Mouse (Mus musculus): ENCODE measurements around the gene Xntrpc.
"Not testable (repeated sequence)": the region's sequence is repeated elsewhere in the genome, so short reads cannot be mapped to it uniquely, and the experiment has no call there.

The Xntrpc gene

DNA sequence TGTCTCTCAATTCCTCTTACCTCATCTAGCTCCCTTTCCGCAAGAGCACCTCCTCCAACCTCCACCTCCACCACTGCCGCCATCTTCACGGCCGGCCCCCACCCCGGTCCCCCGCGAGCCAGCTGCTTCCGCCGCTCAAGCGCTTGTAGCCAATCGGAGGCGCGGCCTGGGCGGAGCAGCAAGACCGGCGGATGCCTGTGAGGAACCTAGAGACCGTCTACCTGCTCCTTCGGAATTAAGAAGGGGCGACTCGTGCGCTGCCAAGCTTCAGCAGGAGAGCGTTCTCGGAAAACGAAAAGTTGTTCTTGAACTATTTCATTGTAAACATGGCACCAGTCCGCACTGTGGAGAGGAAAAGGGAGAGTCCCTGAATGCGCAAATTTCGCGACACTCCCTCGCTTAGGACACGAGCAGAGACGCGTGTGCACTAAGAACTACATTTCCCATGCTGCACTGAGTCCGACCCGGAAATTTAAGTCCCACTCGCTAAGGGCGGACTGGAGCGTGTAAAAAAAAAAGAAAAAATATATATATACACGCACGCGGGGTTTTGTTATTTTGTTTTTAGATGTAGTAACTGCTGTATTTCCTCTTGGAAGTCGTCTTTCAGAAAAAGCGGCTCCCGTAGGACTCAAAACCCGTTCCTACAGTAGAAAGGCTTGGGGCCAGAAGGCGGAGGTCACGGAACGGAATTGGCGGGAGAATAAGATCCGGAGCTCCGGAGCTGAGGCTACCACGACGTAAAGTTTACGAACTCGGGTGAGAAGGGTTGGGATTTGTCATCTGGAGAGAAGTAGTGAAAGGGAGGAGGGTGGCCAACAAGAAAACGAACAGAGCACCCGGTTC, at the start of gene Xntrpc, which contains the start of the genes Rnf121 and Xndc1:
TSS of gene Xntrpc (plus strand) at position 668 of the 846 bp plus-strand sequence.
TSS of gene Rnf121 (minus strand) at position 424 of the 846 bp plus-strand sequence.
TSS of gene Xndc1 (plus strand) at position 466 of the 846 bp plus-strand sequence.
- peak; percentile 91 for DNase-seq (ENCODE audit: low spot score)

DNA sequence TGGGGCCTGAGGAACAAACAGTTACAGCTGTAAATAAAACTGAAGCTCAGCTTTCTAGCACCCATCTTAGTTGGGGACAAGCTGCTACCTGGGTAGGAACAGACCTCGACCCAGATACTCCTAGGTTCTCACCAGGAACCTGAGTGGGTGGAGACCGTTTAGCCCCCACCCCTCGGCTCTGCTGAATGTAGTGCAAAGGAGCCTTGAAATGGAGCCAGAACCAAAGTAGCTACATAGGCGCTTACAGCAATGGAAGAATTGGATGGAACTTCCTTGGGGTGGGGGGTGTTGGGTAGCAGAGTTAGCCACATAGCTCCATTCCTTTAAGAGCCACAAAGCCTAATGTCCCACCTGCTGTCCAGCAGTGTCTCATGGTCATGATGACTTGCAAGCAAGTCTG, 48.6 kb upstream of the Xntrpc start:
- DNase-seq (ENCODE audit: low spot score): no peak

DNA sequence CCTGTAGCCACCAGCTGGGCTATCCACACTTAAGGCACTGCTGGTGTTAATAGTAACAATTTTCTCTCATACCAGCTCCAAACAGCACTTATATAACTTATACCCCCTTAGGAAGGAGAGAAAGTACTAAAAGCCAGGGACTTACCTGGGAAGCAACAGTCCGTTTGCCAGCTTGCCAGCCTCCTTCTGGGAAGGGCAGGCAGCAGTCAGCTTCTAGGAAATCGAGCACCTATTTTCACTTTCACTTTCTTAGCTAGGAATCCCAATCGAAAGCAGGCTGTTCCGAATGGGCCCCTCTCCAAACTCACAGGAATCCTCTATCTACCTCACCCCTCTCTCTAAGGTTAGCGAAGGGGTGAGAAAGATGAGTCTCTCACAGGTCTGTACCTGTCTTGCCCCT, 48.1 kb upstream of the Xntrpc start:
- no peak for DNase-seq (ENCODE audit: low spot score)

DNA sequence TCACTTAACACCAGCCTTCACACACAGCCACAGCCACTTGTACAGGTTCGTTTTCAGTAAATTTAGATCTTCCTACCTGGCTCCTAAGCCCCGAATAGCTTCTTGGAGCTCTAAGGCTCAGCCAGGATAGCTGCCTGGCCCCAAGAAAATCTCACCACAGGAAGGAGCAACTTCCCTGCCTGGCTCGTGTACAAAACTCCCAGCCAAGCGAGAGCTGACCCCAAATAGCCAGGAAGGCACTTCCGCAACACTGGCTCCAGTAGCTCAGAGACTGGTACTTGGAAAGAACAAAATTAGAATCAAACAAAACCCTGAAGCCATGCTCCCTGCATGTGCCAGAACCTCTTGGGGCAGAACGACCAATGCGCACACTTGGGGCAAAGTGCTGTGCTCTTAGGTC, 47.5 kb upstream of the Xntrpc start:
- DNase-seq (ENCODE audit: low spot score): no peak

DNA sequence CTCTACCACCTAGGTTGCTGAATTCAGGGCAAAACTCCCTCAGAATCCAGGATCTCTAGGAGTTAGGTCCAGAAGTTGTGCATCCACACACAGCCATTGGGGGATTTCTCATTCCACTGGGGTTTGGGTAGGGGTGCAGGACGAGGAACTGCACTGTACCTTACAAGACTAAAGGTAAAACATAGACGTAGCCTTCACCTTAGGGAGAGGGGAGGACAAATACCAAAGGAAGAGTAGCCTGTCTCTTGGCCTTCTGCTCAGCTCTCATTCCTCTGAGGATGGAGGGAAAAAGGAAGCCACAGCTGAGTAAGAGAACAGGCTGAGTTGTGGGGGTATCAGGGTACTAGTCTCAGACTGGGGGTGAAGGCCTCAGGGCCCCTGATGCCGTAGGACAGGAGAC, 46.9 kb upstream of the Xntrpc start, which contains the start of gene Il18bp:
TSS of gene Il18bp (minus strand) at position 101 of the 400 bp plus-strand sequence.
- DNase-seq (ENCODE audit: low spot score): no peak

DNA sequence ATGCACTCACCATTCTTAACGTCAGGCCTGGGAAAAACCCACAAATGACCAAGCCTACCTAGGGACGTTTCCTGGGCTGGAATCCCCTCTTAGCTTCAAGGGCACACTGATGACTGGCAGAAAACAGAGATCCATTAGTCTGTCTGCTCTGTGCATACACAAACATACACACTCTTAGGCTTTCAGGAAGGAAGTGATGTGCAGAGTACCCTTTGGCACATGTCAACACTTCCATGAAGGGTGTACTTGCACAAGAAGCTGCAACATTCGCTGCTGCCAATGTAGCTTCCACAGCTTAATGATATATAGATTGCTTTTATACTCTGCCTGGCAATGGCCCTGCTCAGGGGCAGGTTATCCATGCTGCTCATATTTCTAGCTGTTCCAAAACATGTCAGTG, 46.2 kb upstream of the Xntrpc start:
- DNase-seq (ENCODE audit: low spot score): no peak

DNA sequence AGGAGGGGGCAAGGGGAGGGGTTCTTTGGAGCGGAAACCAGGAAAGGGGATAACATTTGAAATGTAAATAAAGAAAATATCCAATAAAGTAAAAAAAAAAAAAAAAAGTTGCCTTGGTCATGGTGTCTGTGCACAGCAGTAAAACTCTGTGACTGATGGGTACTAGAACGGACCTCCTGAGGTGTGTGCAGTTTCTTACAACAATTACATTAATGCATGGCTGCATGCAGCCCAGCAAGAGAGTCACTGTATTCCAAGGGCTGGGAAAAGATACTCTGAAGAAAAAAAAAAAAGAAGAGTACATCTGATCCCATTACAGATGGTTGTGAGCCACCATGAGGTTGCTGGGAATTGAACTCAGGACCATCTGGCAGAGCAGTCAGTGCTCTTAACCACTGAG, 44.6 kb upstream of the Xntrpc start:
- not testable (repeated sequence) for DNase-seq (ENCODE audit: low spot score)

DNA sequence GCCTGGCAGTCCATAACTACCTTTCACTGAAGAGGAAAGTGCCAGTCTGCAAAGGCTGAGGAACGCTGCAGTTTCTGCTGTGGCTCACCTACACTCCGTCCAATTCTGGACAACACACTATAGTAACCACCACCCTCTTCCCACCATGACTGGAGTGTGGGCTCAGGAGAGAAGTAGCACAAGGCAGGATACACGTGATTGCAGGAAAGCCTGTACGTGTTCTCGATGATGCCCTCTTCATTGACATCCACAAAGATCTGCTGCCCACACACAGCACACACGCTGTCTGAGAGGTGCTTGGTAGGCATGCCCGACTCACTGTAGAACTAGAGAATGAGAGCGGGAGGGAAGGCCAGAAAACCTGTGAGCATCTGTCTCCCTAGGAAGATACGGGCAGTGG, 41.7 kb upstream of the Xntrpc start:
- DNase-seq (ENCODE audit: low spot score): no peak

DNA sequence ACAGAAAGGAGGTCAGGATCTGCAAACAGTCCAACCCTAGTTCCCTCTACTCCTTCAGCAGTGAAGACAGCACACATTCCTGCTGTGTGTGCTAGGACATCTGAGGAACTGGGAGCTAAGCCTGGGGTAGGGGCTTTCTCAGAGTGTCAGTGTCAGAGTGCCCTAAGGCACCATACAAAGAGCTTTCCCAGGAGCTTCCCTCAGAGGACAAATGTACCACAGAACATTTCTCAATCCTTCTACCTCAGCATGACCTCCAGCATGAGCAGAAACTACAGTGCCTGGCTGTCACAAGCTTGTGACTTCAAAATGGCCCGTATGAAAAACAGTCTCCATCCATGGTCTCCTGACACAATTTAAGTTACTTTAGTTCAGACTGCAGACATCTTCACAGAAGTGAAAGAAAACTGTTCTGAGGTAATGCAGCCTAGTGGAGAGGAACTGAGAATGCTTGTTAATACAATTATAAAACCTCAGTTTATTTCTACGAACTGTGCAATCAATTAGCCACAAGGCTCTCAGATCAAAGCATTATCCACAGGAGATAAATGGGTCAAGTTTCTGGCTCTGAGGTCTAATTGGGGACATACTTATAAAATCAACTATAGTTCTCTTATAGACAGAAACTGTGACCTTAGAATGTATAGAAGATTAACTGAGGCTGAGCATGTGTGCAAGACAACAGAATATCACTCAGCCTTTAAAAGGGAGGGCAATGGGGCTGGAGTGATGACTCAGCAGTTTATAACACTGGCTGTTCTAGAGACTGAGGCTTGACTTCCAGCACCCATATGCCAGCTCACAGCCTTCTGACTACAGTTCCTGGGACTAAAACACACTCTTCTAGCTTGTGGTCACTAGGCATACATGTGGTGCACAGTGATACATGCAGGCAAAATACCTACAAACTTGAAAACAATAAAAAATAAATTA, 40.1 kb upstream of the Xntrpc start:
- DNase-seq (ENCODE audit: low spot score): no peak

DNA sequence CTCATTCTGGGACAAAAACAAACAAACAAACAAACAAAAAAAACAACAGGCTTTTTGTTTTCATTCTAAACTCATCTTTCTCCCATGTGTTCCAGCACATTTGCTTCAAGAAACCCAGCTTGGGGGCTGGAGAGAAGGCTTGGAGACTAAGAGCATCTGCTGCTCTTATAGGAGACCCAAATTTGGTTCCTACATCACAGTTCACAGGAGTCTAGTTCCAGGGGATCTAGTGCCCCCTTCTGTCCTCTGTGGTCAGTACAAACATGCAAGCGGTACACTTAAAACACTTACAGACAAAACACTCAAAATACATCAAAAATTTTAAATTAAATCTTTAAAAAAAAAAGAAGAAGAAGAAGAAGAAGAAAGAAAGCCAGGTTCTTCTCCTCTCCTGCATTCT, 30.6 kb upstream of the Xntrpc start:
- DNase-seq (ENCODE audit: low spot score): no peak

DNA sequence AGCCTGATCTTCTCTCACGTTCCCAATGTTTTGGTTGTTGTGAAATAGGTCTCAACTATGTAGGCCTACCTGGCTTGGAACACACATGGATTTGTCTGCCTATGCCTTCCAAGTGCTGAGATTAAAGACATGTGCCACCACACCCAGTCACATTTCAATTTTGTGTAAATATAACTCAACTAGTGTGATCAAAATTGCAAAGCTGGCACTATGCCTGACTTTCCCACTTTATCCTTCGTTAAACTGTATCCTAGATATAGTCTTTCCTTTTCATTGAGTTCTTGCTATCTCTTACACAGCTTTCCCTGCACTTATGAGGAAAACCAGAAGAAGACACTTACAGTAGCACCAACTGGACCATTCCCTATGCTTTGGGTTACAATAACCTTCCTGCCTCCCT, 30.0 kb upstream of the Xntrpc start:
- DNase-seq (ENCODE audit: low spot score): no peak

DNA sequence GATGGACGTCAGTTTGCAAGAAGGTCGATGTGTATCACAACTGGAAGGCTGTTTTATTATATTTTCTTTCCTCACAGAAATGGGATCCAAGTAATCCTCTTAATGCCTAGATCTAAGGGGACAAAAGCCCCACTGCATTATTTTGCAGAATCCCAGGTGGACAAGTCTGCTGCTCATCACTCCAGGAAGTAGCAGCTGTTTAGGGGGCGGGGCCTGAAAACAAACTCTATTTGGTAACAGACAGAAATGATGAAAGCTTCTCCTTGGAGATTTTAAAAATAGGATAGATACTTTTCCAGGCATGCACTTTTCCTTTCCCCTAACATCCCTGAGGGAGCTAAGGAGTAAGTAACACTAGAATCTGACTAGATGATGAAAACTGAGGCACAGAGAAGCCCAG, 28.2 kb upstream of the Xntrpc start:
- DNase-seq (ENCODE audit: low spot score): no peak

DNA sequence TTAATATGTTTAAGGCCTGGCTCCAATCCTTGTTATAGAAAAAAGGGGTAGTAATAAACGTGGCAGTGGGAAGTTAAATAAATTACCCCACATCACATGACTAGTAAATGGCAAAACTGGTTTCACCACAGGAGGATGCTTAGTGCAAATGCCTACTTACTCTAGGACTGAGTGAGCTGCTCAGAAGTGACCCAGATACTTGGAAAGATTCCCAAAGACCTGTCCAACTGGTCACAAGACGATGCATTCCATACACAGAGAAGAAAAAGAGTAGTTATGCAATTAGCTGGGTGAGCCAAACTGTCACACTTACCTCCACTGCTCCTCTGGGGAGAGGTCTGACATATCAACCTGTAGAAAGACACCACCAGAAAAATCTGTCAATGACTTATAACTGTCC, 23.2 kb upstream of the Xntrpc start:
- DNase-seq (ENCODE audit: low spot score): no peak

DNA sequence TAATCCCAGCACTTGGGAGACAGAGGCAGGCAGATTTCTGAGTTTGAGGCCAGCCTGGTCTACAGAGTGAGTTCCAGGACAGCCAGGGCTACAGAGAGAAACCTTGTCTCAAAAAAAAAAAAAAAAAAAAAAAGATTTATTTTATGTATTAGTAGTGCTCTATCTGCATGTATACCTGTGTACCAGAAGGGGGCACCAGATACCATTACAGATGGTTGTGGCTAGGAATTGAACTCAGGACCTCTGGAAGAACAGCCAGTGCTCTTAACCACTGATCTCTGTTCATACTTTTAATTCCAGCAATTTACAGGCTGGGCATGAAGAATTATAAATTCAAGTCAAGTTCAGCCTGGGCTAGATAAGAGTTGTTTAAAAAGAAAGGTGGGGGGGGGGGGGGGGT, 17.0 kb upstream of the Xntrpc start:
- DNase-seq (ENCODE audit: low spot score): not testable (repeated sequence)

DNA sequence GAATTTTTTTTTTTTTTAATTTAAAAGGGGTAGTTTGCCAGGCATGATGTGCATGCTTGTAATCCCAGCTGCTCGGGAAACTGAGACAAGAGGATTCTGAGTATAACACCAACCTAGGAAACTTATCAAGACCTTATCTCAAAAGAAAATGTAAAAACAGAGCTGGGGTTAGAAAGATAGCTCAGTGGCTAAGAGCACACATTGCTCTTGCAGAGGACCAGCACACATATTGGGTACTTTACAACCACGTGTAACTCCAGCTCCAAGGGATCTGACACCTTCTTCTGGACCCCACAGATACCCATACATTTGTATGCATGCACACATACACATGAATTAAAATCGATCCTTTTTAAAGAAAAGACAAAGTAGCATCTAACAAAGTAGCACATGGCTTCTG, 4.2 kb upstream of the Xntrpc start:
- no peak for DNase-seq (ENCODE audit: low spot score)

DNA sequence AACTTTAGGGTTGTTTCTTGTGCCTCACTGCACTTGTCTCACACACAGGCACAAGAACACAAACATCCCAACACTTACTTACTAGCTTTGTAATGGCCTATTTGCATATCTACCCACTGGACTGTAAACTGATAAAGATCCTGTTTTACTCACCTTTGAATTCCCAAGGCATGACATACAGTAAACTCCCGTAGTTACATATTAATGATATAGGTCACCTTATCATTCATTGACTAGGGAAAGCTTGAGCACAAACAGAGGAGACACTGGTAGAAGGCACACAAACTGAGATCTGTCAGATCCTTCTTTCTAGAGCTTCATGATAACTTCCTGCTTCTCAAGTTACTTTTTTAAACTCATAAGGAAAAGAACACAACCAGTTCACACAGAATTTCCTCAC, 3.3 kb upstream of the Xntrpc start:
- no peak for DNase-seq (ENCODE audit: low spot score)

DNA sequence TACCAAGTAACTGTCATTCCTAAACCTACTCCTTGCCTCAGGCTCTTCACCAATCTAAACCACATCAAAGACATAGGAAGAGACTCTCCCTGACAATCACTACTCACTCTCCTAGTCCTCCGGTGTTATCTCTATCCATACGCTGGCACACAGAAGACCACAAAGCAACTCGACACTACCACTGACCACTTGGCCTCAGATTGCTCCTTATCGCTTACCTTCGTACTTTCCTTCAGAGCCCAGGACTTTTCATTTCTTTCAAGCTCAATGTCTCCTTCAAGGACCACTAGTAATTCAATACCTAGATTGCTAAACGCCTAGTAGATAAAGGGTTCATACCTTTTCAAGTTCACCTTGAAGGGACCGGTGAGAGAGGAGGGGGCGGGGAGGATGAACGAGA, 1.6 kb upstream of the Xntrpc start:
- no peak for DNase-seq (ENCODE audit: low spot score)

DNA sequence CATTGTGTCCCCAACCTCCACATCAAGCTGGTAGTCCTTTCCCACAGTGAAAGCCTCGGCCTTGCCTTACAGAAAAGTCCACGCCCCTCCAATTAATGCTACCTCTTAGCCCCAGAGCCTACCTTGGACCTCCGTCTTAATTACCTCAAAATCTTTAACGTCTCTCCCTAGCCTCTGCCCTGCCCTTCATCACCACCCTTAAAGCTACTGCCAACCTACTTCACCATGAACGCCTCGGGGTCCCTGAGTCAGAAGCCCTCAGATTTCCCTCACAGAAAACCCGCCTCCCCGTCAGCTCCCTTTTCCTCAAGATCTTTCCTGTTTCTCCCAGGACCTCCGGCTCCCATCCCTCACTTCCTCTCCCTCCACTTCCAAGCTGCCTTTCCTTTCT, 863 bp upstream of the Xntrpc start:
- DNase-seq (ENCODE audit: low spot score): no peak

DNA sequence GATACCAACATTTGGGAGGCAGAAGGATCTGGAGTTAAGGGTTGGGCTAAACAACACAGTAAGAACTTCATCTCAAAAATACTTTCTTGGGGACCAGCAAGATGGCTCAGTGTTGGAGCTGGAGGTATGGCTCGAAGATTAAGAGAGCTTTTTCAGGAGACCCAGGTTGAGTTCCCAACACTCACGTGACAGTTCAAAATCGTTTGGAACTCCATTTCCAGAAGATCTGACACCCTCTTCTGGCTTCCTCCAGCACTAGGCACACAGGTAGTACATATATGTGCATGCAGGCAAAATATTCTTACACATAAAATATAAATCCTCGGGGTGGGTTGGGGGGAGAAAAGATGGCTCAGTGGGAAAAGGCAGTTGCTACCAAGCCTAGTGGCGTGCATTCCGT, 850 bp downstream of the Xntrpc start:
- no peak for DNase-seq (ENCODE audit: low spot score)

DNA sequence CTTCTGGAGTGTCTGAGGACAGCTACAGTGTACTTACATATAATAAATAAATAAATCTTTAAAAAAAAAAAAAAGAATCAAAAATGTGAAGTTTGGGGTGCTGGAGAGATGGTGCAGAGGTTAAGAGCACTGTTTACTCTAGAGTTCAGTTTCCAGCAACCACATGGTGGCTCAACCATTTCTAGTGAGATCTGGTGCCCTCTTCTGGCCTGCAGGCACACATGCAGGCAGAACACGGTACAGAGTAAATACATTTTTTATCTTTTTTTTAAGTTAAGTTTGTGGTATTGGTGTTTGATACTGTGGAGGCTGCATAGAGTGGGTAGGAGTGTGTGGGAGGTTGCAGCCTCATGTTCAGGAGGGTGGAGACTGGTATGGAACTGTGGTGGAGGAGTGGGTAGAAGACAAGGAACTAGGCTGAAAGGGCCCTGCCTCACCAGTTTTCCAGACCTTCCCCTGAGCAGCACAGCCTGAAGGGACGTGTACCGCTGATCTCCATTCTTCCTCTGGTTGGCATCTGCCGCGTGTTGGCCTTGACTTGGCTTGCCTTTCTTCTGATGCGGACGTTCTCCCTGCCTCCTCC, 11.3 kb downstream of the Xntrpc start:
- DNase-seq (ENCODE audit: low spot score): peak; percentile 15

DNA sequence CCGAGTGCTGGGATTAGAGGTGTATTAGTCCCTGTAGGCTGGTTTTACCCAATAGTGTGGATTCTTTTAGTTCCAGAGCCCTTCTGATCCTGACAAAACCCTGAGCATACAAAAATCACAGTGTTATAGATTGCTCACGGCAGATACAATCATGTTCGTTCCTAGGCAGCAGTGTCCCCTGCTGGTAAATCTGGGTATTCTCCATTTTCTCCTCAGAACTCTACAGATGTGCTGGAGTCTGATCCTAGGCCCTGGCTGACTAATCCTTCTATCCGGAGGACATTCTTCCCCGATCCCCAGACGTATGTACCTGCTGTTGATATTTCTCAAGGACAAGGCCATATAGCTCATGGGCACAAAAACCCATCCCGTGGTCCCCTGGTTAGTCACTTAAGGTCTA, 13.0 kb downstream of the Xntrpc start:
- no peak for DNase-seq (ENCODE audit: low spot score)

DNA sequence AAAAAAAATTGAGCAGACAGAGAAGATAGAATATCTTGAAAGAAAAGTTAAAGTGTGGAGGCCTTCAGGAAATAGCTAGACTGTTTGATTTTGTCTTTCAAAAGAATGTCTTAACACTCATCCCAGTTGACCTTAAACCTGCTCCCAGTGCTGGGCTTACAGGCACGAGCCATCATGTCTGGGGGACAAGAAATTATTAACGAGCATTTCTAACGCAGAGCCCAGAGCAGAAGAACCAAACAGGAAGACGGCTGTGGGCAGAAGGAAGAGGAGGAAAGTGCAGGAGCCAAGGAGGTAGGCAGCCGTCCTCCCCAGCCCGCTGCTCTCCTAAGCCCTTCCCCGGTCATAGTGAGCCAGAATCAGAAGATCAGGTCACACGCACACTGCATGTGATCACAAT, 14.8 kb downstream of the Xntrpc start:
- no peak for DNase-seq (ENCODE audit: low spot score)

DNA sequence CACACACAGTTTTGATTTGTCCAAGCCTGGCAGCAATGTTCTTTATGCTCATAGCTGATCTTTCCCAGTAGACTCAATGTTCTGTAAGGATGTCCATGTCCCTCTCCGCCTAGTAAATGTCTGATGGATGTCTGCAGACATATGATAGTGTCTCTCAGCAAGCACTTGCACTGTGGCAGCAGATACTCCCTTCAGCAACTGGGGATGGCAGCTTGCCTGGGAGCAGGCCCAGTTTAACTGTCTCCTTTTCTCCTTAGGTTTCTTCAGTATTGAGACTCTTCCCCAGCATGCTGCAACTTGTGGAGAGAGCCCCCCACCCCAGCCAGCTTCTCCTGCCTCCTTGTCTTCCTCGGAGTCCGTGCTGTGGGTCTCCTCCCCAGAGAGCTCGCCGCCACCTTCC, 16.3 kb downstream of the Xntrpc start:
- no peak for DNase-seq (ENCODE audit: low spot score)
